In the genomic region with DNA sequence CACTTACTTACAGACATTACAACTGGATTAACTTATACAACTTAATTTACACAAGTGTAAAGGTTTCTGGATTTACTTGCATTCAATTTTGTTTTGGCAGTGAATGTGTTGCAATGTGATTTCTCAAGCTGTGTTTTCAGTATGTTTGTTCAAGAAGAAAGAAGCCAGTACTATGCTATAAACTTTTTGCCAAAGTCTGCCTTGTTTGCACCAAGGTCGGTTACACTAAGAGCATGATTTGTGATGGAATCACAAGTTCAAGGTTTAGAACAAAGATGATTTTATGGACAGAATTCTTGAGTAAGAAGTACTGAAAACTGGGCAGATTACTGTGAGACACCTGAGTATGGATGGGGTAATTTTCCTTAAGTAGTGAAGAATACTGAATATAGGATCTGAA, we compare ENCODE assay signal across 22 mouse cellular contexts.
A peak's percentile ranks its signal among the peaks of the same experiment; 100 is the strongest.
DNase-seq lines count a peak whose midpoint lies in the region; ATAC-seq and TF ChIP-seq lines count a peak whose summit lies in the region.
"Had no signal": no experiment of that assay in that cellular context is flagged by ENCODE, and none has a peak within 500 bp of the region (broad histone marks: within the 10 kb centered on the region; RNA-seq: fewer than 3 reads in every experiment).

No protein-coding gene starts in this region.

- H3K4me2 ChIP-seq in liver, embryonic 12.5 days = no peak overlapping the region

- no peak for TF ChIP-seq POLR2A in liver, adult 2 months (IDR thresholded peaks at IDR 0.05; ENCODE audit: extremely low read depth, insufficient read depth, low read length)

- no peaks in the 10 kb centered on the region for H3K36me3 ChIP-seq in liver, adult 2 months (ENCODE audit: control insufficient read depth, insufficient read depth, low read length)
- no peaks in the 10 kb centered on the region for H3K36me3 ChIP-seq in liver, embryonic 12.5 days
- H3K36me3 ChIP-seq: G1E had no signal

- 22% methylated on average over 1 of the region's 1 CpGs for WGBS in liver, adult 2 months
- 65% methylated on average over 1 of the region's 1 CpGs for WGBS in liver, embryonic 12.5 days (ENCODE audit: insufficient replicate concordance)

- H3K27ac ChIP-seq in liver, adult 2 months (replicated peaks; ENCODE audit: insufficient read depth, low read depth, low read length) = no peak overlapping the region
- no peak overlapping the region for H3K27ac ChIP-seq in liver, embryonic 12.5 days

- no peaks in the 10 kb centered on the region for H3K9me3 ChIP-seq in liver, embryonic 12.5 days (replicated peaks)
- H3K9me3 ChIP-seq: G1E had no signal

- TF ChIP-seq CTCF in liver, adult 2 months (IDR thresholded peaks at IDR 0.05; ENCODE audit: low read depth, low read length) = no peak

- no peak for ATAC-seq in liver, embryonic 12.5 days
- ATAC-seq: activated CD4-positive, CD25-positive, alpha-beta regulatory T cell, adult 4 months; CD4-positive, CD25-positive, alpha-beta regulatory T cell, adult 4 months; Patski had no signal

- no peaks in the 10 kb centered on the region for H3K79me2 ChIP-seq in liver, adult 2 months (ENCODE audit: control insufficient read depth, insufficient read depth, low read length)

- no peak overlapping the region for H3K9ac ChIP-seq in liver, adult 2 months (ENCODE audit: low read depth, low read length)
- no peak overlapping the region for H3K9ac ChIP-seq in liver, embryonic 12.5 days

- H3K27me3 ChIP-seq in liver, adult 2 months (ENCODE audit: control insufficient read depth, insufficient read depth, low read length) = no peaks in the 10 kb centered on the region
- H3K27me3 ChIP-seq in liver, embryonic 12.5 days (replicated peaks) = no peaks in the 10 kb centered on the region
- H3K27me3 ChIP-seq: CH12.LX, Patski had no signal

- no peaks in the 10 kb centered on the region for H3K4me1 ChIP-seq in liver, adult 2 months (ENCODE audit: control insufficient read depth, insufficient read depth, low read length)
- H3K4me1 ChIP-seq in liver, embryonic 12.5 days = no peaks in the 10 kb centered on the region

- no peak overlapping the region for H3K4me3 ChIP-seq in liver, adult 2 months (ENCODE audit: insufficient read depth, low read depth, low read length)
- no peak overlapping the region for H3K4me3 ChIP-seq in liver, embryonic 12.5 days

- peak; percentile 6 for DNase-seq in adrenal gland, adult 2 months
- no peak for DNase-seq in adrenal gland, postnatal 14 days
- DNase-seq in adrenal gland, adult 8-10 months = peak; percentile 2
- DNase-seq in adrenal gland, adult 18-20 months (ENCODE audit: low spot score in 2 of 2) = no peak
- DNase-seq in liver, adult 2 months (ENCODE audit: extremely low read depth, low read depth, low spot score) = peak; percentile 74
- DNase-seq: adrenal gland, postnatal 10 days; adrenal gland, postnatal 25 days; adrenal gland, postnatal 36 days; B cell, adult 2 months; cerebellum, adult 11 months; cerebellum, adult 11-12 months; cerebellum, adult 18-20 months; cerebellum, adult 2 months; cerebellum, adult 8-10 months; cerebellum, adult 9-10 months; cerebellum, adult 9-11 months had no signal

Comparison
In these comparisons a context has a peak if more than half of its experiments do, and no peak if none do; other contexts are left out.
1. DNase-seq: peak in adrenal gland, adult 2 months (single experiment), adrenal gland, adult 8-10 months (single experiment) and liver, adult 2 months (single experiment); none in adrenal gland, postnatal 14 days (single experiment) and adrenal gland, adult 18-20 months (0 of 2).